Mouse (Mus musculus) ES-Bruce4 (cell line): ENCODE data around the gene Slc30a2. TPM values are rescaled to one million over a fixed set of nuclear protein-coding genes. Genes with fewer than 3 reads are reported as not detected.

Experiments
- H3K27ac ChIP-seq: 2 replicates; pipeline ENCODE4 v1.5.1; 2012; ENCODE audit warnings: low read length, inconsistent platforms; ENCODE audit not compliant: insufficient read depth
- H3K27me3 ChIP-seq: 2 replicates; pipeline ENCODE4 v1.6.1; 2012; ENCODE audit warnings: mild to moderate bottlenecking, low read length, inconsistent platforms; ENCODE audit not compliant: control insufficient read depth, poor library complexity, insufficient read depth, severe bottlenecking
- H3K36me3 ChIP-seq: 2 replicates; pipeline ENCODE4 v1.6.1; 2012; ENCODE audit warnings: inconsistent platforms, mild to moderate bottlenecking, low read length, moderate library complexity; ENCODE audit not compliant: control insufficient read depth, poor library complexity, insufficient read depth, severe bottlenecking
- H3K4me1 ChIP-seq: one replicate; pipeline ENCODE4 v1.8.1; 2011; ENCODE audit warnings: low read length; ENCODE audit not compliant: control insufficient read depth, insufficient read depth
- H3K4me3 ChIP-seq: 2 replicates; pipeline ENCODE4 v1.5.1; 2011; ENCODE audit warnings: low read depth, mild to moderate bottlenecking, low read length
- H3K9ac ChIP-seq: 2 replicates; pipeline ENCODE4 v1.6.1; 2012; ENCODE audit warnings: low read depth, mild to moderate bottlenecking, inconsistent platforms; ENCODE audit not compliant: poor library complexity, severe bottlenecking
- H3K9me3 ChIP-seq: replicated peaks from 2 replicates; pipeline ENCODE4 v1.6.1; 2012; ENCODE audit warnings: mild to moderate bottlenecking, low read length, inconsistent platforms; ENCODE audit not compliant: control insufficient read depth, poor library complexity, insufficient read depth, severe bottlenecking
- CTCF ChIP-seq: IDR thresholded peaks from one replicate; pipeline ENCODE4 v1.8.1; 2011; ENCODE audit warnings: low read depth, low read length
- EP300 ChIP-seq: IDR thresholded peaks from 2 replicates; pipeline ENCODE4 v1.6.1; 2011; ENCODE audit warnings: low read depth, low read length; ENCODE audit not compliant: insufficient read depth
- POLR2A ChIP-seq: IDR thresholded peaks from one replicate; pipeline ENCODE4 v1.8.1; 2011; ENCODE audit warnings: low read length; ENCODE audit not compliant: insufficient read depth
- polyA plus RNA-seq: library from polyadenylated mRNA; stranded (reverse); fragments of >200 nt; gene quantifications from 2 replicates; pipeline ENCODE4 v1.2.4, GENCODE M21; 2011; ENCODE audit warnings: low read depth; ENCODE audit not compliant: missing spikeins, insufficient read depth, insufficient read length

Gene Slc30a2
- polyA plus RNA-seq, 1 experiment: 4.9 TPM

- Histone ChIP-seq H3K27ac (no peak overlapping the region), H3K36me3 (no peaks in the 10 kb centered on the region)
Observed at GRCm38 (mm10) chr4:134342213-134342779, 685 bp upstream of the Slc30a2 start.

GRCm38 (mm10) chr4:134344620-134345019 is 1.6 kb downstream of the Slc30a2 start:
- peaks cover 7% of the 10 kb centered on the region for H3K4me1 ChIP-seq
- peaks cover 3% of the 10 kb centered on the region; the same call in 1 of the 2 replicates for H3K27me3 ChIP-seq
- no peak overlapping the region for H3K9ac ChIP-seq
- H3K36me3 ChIP-seq: no peaks in the 10 kb centered on the region
- H3K27ac ChIP-seq: no peak overlapping the region
- H3K9me3 ChIP-seq: peaks cover 7% of the 10 kb centered on the region
- no peak for TF ChIP-seq POLR2A
- peak; percentile 34 for TF ChIP-seq CTCF
- no peak overlapping the region for H3K4me3 ChIP-seq

More at GRCm38 (mm10) chr4:134342213-134342779, 685 bp upstream of the Slc30a2 start:
- TF ChIP-seq EP300: peak; percentile 45; the same call in 1 of the 2 replicates
- no peak for TF ChIP-seq POLR2A
- TF ChIP-seq CTCF: no peak
- Histone ChIP-seq H3K4me3 (0 out of 2 replicates have a peak overlapping the region, but pooled peaks have one; percentile 19), H3K9ac (no peak overlapping the region), H3K4me1 (peaks cover 7% of the 10 kb centered on the region), H3K9me3 (peaks cover 7% of the 10 kb centered on the region), H3K27me3 (peaks cover 3% of the 10 kb centered on the region; the same call in 1 of the 2 replicates)

GRCm38 (mm10) chr4:134345802-134346201 is 2.8 kb downstream of the Slc30a2 start:
- no peak overlapping the region for H3K27ac ChIP-seq
- H3K9me3 ChIP-seq: peaks cover 4% of the 10 kb centered on the region
- no peak overlapping the region for H3K9ac ChIP-seq
- H3K4me3 ChIP-seq: no peak overlapping the region
- H3K4me1 ChIP-seq: peaks cover 9% of the 10 kb centered on the region
- H3K36me3 ChIP-seq: no peaks in the 10 kb centered on the region
- peaks cover 3% of the 10 kb centered on the region; the same call in 1 of the 2 replicates for H3K27me3 ChIP-seq
- TF ChIP-seq CTCF (no peak), EP300 (no peak), POLR2A (no peak)

GRCm38 (mm10) chr4:134348078-134348477 is 5.1 kb downstream of the Slc30a2 start:
- H3K27ac ChIP-seq: no peak overlapping the region
- TF ChIP-seq POLR2A (no peak), EP300 (no peak), CTCF (no peak)
- H3K36me3 ChIP-seq: no peaks in the 10 kb centered on the region
- H3K27me3 ChIP-seq: no peaks in the 10 kb centered on the region
- H3K9ac ChIP-seq: no peak overlapping the region
- no peaks in the 10 kb centered on the region for H3K9me3 ChIP-seq
- peaks cover 14% of the 10 kb centered on the region for H3K4me1 ChIP-seq
- H3K4me3 ChIP-seq: no peak overlapping the region

GRCm38 (mm10) chr4:134348545-134348944 is 5.6 kb downstream of the Slc30a2 start:
- Histone ChIP-seq H3K27ac (no peak overlapping the region), H3K9me3 (no peaks in the 10 kb centered on the region)
- TF ChIP-seq POLR2A: no peak
- no peak for TF ChIP-seq CTCF
- TF ChIP-seq EP300: no peak

GRCm38 (mm10) chr4:134349829-134350228 is 6.8 kb downstream of the Slc30a2 start:
- TF ChIP-seq CTCF: no peak
- no peak for TF ChIP-seq EP300
- TF ChIP-seq POLR2A: no peak
- Histone ChIP-seq H3K27ac (no peak overlapping the region), H3K4me1 (peaks cover 12% of the 10 kb centered on the region)

More at GRCm38 (mm10) chr4:134348545-134348944, 5.6 kb downstream of the Slc30a2 start:
- Histone ChIP-seq H3K9ac (no peak overlapping the region), H3K27me3 (no peaks in the 10 kb centered on the region), H3K4me1 (peaks cover 14% of the 10 kb centered on the region), H3K36me3 (no peaks in the 10 kb centered on the region), H3K4me3 (no peak overlapping the region)

More at GRCm38 (mm10) chr4:134349829-134350228, 6.8 kb downstream of the Slc30a2 start:
- no peak overlapping the region for H3K4me3 ChIP-seq
- no peaks in the 10 kb centered on the region for H3K9me3 ChIP-seq
- H3K36me3 ChIP-seq: no peaks in the 10 kb centered on the region
- H3K27me3 ChIP-seq: no peaks in the 10 kb centered on the region
- no peak overlapping the region for H3K9ac ChIP-seq
